Mouse (Mus musculus): ENCODE measurements around the gene Slc16a9. TPM values are rescaled to one million over a fixed set of nuclear protein-coding genes. Genes with fewer than 3 reads are reported as not detected.
"Not testable (repeated sequence)": the region's sequence is repeated elsewhere in the genome, so short reads cannot be mapped to it uniquely, and the experiment has no call there.

Slc16a9 gene
- total RNA-seq (2021) = 1 to 10 TPM; 1.2 to 2.0 TPM

- DNase-seq = peak; percentile 8 to 35
Observed at GRCm38 (mm10) chr10:70244921-70245558, at the start of gene Slc16a9. Slc16a9 (plus strand) TSS chr10:70245100.

DNA sequence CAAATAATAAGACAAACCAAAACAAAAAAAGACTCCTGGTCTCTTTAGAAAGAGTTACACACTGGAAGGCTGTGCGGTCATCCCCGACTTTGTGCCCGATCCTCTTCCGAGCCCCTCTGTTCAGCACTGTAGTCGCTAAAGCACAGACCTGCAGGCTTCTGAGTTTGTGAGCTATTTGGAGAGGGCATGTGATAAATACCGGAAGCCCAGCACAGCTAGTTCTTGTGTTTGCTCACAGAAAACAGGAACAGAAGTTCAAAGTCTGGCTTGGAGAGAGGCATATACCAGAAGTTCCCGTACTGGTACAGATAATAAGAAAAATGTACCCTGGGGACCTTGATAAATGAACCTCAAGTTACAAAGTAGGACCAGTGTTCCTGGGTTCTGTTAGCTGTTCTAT is 49.6 kb upstream of the Slc16a9 start:
- DNase-seq = no peak

- no peak for DNase-seq
Observed at GRCm38 (mm10) chr10:70195786-70196185, 49.1 kb upstream of the Slc16a9 start.

- no peak for DNase-seq
Observed at GRCm38 (mm10) chr10:70196666-70197065, 48.2 kb upstream of the Slc16a9 start.

DNA sequence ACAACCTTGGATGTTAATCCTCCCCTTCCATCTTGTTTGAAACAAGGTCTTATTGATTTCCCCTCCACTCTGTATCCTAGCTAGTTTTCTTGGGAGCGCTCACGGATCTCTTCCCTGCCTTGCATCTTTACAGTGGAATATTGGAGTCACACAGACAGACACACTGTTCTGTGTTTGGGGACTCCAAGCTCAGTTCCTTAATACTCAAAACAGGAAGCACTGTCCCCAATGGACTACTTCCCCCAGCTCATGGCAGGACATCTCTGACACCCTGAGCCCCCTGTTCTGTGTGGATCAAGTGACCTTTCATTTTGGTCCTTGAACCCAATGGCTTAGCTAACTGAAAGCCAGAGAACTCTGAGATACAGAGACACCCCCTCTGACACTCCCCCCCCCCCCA is 47.3 kb upstream of the Slc16a9 start:
- DNase-seq = no peak

- DNase-seq = no peak
Observed at GRCm38 (mm10) chr10:70198012-70198411, 46.9 kb upstream of the Slc16a9 start.

- DNase-seq = no peak
Observed at GRCm38 (mm10) chr10:70198951-70199463, 45.9 kb upstream of the Slc16a9 start.

DNA sequence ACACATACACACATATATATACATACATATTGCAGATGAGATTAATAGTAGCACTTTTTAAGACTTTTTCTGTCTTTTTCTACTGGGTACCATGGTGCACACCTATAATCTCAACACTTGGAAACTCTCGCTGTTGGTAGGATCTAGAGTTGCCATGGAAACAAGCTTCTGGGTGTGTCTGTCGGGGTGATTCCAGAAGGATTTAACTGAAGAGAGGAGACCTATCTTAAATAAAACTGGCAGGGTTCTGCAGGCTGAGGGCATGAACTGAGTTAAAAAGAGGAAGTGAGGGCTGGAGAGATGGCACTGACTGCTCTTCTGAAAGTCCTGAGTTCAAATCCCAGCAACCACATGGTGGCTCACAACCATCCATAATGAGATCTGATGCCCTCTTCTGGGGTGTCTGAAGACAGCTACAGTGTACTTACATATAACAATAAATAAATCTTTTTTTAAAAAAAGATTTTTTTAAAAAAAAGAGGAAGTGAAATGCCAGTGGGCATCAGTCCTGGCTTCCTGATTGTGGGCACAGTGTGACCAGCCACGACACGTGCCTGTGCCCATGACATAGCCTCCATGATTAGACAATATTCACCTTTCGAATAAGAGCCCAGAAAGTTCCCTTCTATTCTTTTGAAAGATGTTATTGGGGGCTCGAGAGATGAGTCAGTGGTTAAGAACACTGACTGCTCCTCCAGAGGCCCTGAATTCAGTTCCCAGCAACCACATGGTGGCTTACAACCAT is 45.3 kb upstream of the Slc16a9 start:
- DNase-seq = no peak

DNA sequence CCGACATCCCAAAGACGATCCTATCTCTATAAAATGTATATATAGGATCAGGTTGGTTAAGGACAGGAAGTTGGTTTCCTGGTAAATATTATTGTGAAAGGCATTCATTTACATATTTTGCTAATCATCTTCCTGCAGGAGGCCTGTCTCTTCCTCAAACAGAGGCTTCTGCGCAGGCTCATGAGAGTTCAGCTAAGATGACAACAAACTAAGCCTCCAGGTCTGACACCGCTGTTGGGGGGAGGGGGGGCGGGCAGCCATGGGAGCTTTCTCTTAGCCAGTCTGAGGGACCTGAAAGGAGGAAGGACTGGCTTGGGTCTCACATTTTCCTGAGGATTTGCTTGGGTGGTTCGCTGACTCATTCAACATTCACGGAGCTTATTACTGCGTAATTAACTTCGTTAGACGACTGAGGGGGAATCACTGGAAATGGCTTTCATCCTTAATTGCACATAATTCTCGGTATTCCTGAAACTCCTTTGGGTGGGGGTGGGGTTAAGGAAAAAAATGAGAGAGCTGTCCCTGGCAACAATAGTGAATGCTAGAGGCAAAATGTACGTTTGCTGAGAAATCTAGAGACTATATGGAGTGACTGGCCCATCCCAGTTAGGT is 43.9 kb upstream of the Slc16a9 start:
- DNase-seq = no peak

DNA sequence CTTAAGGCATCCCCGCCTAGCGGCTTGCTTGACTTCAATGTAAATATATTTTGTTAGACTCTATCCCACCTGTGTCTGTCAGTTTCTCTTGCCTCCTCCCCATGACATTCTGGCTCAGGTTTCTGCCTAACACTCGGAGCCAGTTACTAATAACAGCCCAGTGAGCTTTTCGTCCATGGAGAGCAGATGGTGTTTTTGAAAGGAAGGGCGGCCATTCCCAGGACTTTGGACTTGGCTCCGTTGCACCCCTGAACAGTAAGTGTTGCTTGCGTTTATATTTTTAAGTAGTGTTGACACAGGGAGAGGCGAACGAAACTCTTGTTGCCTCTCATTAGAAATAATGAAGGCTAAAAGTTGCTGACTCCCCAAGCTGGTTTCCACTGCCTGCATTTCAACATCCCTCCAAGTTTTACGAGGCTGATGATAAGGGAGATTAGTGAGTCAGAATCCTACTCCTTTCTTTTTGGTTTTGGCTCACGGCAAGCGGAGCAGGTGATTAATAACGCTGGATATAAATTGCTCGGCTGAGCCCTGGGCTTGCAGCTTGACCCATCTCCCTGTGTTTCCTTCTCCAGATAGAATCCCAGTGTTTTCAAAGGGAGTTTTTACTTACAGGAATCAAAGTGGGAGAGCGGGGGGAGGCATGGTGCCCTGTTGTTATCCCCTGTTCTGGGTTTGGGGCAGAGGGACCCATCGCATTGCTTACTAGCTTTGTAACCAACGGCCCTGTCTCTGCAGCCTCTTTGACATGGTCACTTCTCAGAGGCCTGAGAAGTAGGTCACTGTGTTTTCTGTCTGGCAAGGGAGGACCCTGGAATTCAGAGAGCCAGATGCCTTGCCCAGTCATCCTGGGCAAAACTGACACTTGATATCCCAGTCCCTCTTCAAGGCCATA is 40.1 kb upstream of the Slc16a9 start, which contains the start of gene Mrln:
Gene Mrln, plus strand, starts transcription at position 160 of the 895 bp plus-strand sequence.
- DNase-seq = no peak

GRCm38 (mm10) chr10:70211281-70211680 is 33.6 kb upstream of the Slc16a9 start:
- DNase-seq = no peak

DNA sequence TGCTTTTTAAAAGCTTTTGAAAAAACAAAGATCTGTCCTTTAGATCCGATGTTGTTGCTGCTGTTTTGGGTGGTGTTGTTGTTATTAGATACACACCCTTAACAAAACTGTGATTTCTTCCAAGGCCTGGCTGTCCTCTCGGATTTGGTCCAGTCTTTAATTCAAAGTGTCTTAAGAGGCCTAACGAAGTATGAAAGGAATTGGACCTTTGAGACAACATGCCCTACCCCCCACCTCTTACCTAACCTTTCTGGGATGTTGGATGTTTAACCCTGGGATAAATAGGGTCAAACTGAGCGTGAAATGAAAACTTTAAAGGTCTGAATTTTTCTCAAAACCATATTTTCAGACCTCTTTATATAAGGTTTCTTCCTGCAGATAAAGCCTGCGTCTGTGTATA is 23.9 kb upstream of the Slc16a9 start:
- DNase-seq = no peak

DNA sequence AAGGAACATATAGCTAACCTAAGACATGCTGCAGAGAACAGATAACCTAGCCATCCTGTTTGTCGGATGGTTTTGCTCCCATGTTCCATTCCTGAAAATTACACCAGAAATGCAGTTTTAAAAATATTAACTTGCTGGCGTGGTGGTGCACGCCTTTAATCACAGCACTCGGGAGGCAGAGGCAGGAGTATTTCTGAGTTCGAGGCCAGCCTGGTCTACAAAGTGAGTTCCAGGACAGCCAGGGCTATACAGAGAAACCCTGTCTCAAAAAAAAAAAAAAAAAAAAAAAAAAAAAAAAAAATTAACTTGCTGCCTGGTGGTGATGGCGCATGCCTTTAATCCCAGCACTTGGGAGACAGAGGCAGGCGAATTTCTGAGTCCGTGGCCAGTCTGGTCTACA is 22.7 kb upstream of the Slc16a9 start:
- DNase-seq = not testable (repeated sequence)

DNA sequence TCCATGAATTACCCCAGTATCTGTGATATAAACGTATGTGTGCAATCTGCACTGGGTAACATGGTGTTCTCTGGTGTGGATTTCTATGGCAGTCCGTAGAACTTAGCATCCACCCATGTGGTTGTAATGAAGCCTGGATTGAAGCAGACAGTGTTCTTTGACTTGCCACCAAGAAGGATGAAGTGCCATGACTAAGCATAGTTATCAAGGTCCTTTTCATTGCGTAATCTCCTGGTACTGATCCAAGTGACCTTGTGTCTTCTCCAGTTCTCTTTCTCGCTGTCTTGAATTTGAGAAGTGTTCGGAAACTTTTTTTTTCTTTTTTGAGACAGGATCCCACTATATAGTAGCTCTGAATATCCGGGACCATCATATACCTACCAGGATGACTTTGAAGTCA is 20.3 kb upstream of the Slc16a9 start:
- no peak for DNase-seq

GRCm38 (mm10) chr10:70225760-70226159 is 19.1 kb upstream of the Slc16a9 start:
- no peak for DNase-seq

GRCm38 (mm10) chr10:70226608-70227007 is 18.3 kb upstream of the Slc16a9 start:
- no peak for DNase-seq

GRCm38 (mm10) chr10:70230352-70230751 is 14.5 kb upstream of the Slc16a9 start:
- DNase-seq = no peak

DNA sequence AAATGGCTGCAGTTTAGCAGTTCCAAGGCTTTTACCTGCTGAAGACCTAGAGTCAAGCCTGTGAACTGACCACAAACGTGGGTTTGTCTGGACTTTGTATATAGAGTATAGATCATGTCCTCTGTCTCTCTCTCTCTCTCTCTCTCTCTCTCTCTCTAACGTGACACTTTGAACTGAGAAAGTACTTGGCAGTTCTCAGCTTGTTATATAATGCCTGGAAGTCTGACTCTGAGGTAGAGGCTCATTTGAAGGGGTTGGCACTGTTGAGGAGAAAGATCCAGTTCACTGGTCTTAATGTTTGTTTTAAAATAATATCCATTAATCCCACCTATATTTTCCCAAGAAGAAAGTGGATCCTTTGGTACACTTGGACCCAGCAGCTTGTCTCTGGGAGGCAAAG is 7.0 kb upstream of the Slc16a9 start:
- DNase-seq = no peak

- DNase-seq = no peak
Observed at GRCm38 (mm10) chr10:70242751-70243444, 2.0 kb upstream of the Slc16a9 start.

- no peak for DNase-seq
Observed at GRCm38 (mm10) chr10:70245559-70245945, 652 bp downstream of the Slc16a9 start.

DNA sequence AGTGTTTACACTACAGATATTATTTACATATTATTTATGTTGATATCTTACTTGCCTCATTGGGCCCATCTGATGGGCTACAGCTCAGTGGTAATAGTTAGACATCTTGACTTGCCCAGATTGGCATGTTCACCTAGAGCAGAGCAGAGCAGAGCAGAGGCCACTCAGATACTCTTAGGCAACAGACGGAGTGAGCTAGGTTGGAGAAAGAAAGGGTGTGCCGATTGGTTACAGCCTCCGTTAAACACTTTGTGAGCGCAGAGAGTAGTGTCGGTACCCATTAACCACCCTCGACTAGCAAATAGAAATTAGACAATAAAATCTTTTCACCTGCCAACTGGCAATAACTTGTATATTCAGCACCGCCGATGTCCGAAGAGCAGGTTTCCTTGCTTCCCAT is 1.2 kb downstream of the Slc16a9 start:
- no peak for DNase-seq

GRCm38 (mm10) chr10:70250354-70250753 is 5.5 kb downstream of the Slc16a9 start:
- no peak for DNase-seq

All from layer of hippocampus, postnatal 36 days (tissue).